Mouse (Mus musculus): ENCODE data around the gene 4930430F08Rik.

4930430F08Rik gene

DNA sequence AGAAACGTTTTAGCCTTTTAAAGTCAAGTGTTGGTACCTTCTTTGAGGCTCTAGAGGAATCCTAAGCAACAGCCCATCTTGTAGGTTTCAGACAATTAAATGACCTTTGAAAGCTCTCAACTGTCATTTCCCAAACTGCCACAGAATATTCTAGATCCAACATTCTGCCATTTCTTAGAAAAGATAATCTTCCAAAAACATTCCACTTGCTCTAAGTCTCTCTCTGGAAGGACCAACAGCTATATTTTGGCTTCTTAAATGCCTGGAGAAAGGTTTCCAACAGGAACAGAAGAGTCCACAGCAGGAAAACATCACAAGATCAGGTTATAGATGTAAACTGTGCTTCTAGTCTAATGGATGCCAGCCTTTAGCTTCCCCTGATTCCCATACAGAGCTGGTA, at the start of gene 4930430F08Rik, which contains the start of gene 1700017N19Rik:
TSS of gene 4930430F08Rik (minus strand) at position 101 of the 400 bp plus-strand sequence.
TSS of gene 1700017N19Rik (plus strand) at position 162 of the 400 bp plus-strand sequence.
- no peak for DNase-seq (ENCODE audit: low spot score in 2 of 2)

DNA sequence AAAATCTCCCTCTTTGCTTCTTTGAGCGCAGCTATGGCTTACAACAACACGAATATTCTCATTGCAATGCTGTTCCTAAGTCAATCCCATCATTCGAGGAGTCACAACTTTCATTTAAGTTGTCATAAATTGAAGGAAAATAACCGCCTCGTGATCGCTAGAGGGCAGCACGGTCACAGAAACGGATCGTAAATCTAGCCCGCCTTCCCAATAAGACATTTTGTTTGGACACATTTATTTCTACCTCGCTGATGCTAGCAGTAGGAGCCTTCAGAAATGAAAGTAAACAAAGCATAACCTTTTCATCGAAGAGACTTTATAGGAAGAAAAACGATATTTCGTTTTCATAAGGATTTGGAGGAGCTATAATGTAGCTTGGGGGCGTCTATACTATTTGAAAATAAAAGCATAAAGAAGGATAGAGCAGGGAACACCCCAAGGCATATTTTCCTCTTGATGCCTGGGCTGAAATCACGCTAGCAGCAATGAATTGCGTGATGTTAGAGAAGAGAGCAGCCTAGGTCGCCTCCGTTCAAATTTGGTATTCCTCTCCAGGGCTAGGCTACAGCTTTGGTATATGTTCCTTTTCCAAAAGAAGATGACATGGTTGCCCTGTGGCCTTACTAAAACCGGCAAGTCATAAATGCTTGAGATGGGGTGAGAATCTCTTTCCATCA, 39.7 kb upstream of the 4930430F08Rik start:
- peak; percentile 14 to 60 for DNase-seq (ENCODE audit: low spot score in 2 of 2)

DNA sequence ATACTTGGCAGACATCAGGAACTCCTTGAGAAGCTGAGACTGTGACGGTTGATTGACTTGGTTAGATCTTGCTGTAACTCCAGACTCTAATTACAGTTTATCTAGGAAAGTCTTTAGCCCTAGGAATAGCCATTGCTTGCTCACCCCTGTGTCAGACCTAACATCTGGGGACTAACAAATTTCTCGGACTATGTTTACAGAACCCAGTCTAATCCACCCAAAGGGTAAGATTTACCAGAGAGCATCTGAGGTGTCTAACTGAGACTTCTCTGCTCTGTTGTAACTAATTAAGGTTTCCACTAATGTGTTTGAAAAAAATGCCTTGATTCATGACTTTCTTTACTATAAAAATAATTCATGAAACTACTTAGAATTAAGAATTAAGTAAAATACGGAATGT, 32.3 kb upstream of the 4930430F08Rik start:
- no peak for DNase-seq (ENCODE audit: low spot score in 2 of 2)

DNA sequence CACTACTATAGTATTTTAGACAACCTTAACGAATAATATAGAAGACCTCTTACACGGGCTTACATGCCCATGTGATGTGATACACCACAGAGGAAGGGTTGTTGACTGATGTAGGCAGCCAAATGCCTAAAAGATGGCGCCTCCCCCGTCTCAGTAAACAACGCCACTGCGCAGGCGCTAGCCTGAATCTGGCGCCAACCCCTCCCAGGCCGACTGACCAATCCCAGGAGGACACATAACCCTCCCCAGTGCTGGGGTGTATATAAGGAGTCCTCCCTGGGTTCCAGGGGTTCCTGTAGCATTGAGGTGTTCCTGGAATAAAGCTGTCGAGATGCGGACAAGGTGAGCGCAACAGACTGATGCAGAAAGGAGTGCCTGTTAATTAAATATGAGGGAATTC, 29.8 kb upstream of the 4930430F08Rik start:
- DNase-seq (ENCODE audit: low spot score in 2 of 2), result no peak

DNA sequence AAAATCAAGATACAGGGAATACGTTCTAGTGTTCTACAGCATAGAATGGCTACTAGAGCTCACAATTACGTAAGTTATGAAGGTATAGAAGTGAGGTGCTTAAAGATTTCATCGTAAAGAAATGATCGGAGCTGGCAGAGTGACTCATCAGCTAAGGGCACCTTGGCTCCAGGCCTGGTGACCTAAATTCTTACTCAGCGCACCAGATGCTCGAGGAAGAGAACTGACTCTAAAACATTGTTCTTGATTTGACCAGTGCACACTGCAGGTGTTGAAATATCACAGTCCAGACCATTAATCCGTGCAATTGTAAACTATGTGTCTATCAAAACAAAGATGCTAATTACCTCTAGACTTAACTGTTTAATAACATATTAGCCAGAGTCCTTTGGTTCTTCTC, 29.3 kb upstream of the 4930430F08Rik start:
- no peak for DNase-seq (ENCODE audit: low spot score in 2 of 2)

DNA sequence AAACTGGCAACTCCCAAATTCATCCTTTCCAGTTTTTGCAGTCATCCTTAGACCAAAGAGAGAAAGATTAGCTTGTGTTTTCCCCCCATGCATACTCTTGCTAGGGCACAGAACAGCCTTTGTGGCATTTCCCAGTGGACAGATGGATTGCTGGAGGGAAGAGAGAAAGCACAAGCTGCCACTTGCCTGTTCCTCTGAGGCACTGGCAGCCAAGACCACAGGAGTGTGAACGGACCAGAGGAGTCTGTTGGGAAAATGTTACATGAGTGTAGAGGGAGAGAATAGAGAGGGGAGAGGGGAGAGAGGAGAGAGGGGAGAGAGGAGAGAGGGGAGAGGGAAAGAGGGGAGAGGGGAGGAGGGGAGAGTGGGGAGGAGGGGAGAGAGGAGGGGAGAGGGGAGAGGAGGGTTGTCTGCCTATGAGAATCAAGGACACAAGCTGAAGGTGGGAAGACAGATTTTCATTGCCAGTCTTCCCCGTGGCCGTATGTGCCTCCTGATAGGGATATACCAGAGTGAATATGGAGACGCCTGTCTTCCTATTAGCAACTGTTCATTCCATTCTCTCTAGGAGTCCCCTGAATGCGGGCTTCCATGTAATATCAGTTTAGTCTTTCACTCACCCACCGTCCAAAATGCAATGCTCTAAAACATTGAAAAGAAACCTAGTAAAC, 27.1 kb upstream of the 4930430F08Rik start:
- no peak for DNase-seq (ENCODE audit: low spot score in 2 of 2)

DNA sequence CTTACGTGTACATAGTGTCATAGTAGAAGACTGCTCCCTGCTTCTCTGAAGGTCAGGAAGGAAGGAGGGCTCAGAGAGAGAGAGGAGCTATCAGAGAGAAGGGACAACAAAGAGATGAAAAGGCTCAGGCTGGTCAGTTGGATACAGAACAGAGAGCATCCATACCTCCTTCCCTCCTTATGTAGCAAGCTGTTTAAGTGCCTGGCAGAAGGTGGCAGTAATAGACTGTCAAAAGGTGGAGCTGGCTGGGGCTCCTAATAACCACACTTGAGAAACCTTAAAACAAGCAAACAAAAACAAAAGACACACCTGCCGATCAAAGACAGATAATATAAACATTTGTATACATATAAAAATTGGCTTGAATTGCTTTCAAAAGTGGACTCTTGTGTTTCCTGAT, 14.0 kb upstream of the 4930430F08Rik start:
- no peak for DNase-seq (ENCODE audit: low spot score in 2 of 2)

DNA sequence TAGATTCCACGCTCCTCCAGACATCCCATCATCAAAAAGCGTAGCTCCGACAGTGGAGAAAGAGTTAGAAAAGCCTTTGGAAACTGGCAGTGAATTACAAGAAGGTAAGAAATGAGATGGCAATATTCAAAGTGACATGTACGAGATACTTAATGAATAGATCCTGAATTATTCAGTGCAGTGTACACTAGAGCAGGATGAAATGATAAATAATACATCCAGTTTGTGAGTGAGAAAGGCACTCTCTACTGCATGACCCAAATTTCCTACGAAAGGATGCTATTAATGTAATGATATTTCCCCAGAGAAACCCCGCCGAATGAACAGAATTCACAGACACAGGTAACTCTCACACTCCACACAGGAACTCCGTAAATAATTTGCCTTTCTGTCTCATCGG, 13.3 kb upstream of the 4930430F08Rik start:
- DNase-seq (ENCODE audit: low spot score in 2 of 2), result no peak

DNA sequence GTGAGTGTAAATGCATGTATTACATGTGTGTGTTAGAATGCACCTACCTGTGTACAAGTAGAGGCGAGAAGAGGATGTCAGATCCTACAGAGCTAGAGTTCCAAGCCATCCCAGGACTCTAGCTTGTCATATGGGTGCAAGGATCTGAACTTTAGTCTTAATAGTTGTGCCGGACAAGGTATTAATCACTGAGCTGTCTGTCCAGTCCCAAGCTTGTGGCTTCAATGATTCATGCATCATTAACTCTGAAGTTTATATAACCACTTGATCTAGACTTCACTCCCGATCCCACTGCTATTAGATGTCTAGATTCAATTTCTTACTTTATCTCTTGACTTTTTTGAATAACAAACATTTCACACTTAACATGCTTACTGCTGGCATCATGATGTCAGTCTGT, 8.1 kb upstream of the 4930430F08Rik start:
- DNase-seq (ENCODE audit: low spot score in 2 of 2), result no peak

DNA sequence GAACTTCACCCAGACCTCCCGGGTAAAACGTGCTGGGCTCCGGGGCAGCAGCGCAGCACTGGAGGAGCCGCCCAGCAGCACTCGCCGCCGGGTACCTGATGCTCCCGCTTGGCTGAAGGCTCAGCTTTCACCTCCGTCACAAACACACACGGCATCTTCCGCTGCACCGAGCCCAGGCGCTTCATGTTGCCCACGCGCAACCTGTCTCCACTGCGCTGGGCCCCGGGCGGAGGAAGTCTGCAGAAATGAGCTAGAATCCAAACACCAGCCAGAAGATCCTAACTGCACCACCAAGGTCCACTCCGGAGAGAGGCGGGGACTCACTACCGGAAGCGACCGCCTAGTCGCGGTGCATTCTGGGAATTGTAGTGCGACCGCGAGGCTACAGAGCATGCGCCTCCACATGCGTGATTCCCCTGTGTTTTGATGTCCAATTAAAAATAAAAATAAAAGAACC, 1.3 kb downstream of the 4930430F08Rik start:
- DNase-seq (ENCODE audit: low spot score in 2 of 2), result peak; percentile 84 to 93

DNA sequence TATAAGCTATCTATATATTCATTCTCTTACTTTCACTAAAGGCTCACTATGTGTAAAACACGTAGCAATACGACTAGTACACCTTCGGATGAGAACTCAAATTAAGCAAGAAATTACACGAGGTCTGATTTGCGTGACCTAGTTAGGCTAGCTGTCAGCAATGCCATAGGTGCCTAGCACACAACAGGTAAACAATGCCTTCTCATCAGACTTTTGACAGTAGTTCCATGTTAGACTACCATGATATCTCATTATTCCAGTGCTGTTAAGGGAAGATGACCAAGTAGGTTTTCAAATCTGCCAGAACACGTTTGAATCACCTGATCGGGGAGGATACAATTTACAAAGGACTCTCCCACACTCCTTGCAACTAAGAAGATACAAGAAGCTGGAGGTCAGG, 1.7 kb downstream of the 4930430F08Rik start:
- no peak for DNase-seq (ENCODE audit: low spot score in 2 of 2)

DNA sequence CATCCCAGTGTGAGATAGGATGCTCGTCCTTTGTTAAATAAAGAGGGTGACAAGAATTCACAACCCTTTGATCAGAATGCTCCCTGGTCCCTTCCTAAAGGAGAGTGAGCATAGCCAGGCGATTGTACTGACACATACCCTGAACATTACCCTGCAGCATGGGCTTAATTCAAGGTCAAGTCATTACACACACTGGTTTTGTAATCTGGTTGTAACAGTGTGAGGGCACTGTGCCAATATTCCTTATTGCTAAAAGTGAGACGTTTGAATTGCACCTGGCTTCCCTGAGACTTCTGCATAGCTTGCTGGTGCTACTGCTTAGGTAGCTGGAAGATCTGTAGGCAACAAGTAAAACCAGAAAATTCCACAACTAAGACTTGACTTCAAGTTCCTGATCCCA, 6.0 kb downstream of the 4930430F08Rik start:
- DNase-seq (ENCODE audit: low spot score in 2 of 2), result no peak

DNA sequence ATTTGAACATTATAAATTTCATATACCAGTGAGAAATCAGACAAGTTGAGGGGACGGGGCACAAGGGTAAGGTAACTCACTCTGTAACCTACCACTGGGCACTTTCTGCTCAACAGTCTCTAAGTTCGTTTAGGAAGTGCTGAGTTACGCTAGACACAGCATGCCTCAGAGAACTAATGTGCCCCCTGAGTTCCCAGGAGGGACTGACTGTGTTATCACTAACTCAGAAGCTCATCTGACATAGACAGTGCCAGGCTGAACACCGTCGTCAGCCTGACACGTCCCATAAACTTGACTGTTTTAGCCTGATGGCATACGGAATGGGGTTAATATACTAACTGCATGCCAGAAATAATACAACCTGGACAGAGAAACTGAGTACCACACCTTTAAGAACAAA, 14.9 kb downstream of the 4930430F08Rik start:
- DNase-seq (ENCODE audit: low spot score in 2 of 2), result no peak

DNA sequence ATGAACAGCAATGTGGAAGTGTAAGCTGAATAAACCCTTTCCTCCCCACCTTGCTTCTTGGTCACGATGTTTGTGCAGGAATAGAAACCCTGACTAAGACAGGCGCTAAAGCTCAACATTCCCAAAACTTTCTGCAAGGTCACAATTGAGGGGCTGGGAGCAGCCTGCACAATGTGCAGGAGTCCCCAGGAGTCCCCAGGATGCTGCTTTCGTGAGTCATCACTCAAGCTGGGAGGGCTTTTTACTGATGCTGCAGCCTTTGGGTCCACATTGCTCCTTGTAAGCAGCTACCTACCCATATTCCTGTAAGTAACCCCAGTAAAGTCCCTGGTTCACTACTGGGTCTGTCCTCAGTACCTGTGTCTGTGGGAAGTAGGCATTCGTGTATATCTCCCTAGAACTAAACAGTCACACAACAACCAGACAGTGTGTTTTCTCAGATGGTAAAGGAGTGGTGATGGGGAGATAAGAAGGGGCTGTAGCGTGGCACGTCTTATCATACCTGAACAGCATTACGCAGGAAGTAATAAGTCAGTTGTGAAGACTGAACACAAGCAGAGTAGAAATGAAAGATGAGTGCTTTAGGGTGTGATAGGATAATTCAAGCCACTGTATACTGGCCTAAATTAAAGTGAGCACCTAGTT, 15.6 kb downstream of the 4930430F08Rik start:
- no peak for DNase-seq (ENCODE audit: low spot score in 2 of 2)

DNA sequence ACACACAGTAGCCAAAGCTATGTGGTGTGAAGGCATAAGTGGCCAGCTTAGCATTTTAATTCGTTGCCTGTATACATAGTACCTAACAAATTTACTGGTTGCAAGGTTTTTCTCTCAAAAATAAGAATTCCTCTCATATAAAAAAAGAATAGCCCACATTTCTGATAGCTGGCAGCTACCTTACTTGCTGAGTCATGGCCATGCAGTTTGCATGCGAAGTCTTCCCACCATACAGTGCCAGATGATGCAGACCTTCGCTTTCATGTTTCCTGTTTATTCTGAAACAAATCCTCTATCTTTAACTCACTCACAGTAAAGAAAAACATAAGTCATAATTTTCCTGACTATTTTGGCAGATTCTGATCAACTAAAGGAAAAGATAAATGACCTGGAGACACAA, 18.5 kb downstream of the 4930430F08Rik start:
- peak in 1 of 2 experiments; percentile 20 for DNase-seq (ENCODE audit: low spot score in 2 of 2)

DNA sequence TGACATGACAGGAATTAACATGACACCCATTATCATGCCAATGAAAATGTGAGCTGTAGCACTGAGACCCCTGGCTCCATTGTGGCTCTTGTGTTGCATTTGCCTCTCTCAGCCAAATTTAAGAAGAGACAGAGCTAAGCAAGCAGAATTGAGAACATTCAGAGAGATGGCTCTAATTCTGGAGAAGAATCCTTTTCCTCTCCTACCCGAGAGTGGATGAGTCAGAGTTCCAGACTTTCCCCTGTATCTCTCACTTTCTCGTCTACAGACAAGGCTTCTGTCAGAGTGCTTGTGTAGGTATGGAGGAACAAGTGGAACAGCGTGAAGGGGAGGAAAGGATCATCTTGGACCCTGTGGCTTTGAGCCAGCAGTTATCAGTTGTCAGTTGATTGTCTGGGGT, 26.1 kb downstream of the 4930430F08Rik start:
- DNase-seq (ENCODE audit: low spot score in 2 of 2), result no peak

DNA sequence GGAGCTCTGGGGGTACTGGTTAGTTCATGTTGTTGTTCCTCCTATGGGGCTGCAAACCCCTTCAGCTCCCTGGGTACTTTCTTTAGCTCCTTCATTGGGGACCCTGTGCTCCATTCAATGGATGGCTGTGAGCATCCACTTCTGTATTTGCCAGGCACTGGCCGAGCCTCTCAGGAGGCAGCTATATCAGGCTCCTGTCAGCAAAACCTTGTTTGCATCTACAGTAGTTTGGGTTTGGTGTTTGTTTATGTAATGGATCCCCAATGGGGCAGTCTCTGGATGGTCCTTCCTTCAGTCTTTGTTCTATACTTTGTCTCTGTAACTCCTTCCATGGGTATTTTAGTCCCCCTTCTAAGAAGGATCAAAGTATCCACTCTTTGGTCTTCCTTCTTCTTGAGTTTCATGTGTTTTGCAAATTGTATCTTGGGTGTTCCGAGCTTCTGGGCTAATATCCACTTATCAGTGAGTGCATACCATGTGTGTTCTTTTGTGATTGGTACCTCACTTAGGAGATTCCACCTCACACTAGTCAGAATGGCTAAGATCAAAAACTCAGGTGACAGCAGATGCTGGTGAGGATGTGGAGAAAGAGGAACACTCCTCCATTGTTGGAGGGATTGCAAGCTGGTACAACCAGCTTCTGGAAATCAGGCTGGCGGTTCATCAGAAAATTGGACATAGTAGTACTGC, 29.9 kb downstream of the 4930430F08Rik start:
- peak in 1 of 2 experiments; percentile 21 for DNase-seq (ENCODE audit: low spot score in 2 of 2)

DNA sequence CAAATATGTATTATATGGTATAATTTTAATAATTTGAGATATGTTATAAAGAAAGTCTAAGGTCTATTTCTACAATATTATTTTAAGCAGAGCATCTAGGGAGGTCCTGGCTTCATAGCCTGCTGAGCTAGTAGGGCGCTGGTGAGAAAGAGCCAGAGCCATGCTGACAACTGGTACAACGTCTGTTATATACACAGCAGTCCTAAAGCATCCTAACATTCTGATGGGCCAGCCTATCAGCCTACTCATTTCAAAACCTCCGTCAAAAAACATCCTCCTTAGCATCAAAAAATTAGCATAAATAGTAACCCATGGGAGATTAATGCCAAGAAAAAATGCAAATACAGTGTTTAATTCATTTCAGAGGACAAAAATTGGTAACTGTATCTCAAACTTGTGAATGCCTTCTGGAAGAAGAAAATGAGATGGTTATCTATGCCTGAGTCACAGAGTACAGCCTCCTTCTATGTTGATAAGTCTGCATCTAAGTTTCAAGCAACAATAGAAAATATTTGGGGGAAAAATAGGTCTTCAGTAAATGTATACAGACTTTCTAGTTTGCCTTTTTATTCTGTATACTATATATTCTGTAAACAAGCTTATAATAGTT, 33.6 kb downstream of the 4930430F08Rik start:
- no peak for DNase-seq (ENCODE audit: low spot score in 2 of 2)

DNA sequence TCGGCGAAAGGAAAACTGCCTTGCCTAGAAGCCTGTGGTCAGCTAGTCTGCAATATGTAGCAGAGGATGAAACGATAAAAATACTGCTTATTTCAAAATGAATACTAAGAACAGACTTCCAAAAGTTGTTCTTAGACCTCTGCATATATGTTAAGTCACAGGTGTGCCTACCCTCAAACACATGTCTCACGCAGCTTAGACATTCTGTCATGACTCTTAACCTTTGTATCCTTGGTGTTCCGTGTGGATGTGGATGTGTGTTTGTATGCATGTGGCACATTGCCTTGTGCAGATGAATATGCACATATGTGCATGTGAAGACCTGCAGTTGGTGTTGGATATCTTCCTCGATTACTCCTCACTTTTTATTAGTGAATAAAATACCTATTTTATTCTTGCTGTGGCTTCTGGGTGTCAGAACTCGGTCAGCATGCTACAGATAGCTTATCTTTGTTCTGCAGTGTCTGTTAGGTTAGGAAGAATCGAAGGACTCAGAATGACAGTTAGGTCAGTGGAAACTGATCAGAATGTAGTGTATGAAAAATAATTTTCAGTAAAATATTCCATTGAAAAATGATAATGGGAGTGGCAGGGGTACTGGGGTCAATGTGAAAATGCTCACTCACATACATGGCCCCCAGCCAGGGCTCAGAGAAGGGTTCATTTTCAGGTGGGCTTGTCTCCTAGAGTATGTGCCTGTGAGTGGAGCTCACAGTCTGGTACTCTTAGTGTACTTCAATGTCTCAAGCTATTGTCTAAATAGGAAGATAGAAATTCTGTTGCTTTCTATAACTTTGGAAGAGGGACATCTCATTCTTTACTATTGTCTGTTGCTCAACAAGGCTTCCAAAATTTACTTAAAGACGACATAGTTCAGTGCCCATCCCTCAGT, 65.5 kb downstream of the 4930430F08Rik start:
- DNase-seq (ENCODE audit: low spot score in 2 of 2), result no peak

DNA sequence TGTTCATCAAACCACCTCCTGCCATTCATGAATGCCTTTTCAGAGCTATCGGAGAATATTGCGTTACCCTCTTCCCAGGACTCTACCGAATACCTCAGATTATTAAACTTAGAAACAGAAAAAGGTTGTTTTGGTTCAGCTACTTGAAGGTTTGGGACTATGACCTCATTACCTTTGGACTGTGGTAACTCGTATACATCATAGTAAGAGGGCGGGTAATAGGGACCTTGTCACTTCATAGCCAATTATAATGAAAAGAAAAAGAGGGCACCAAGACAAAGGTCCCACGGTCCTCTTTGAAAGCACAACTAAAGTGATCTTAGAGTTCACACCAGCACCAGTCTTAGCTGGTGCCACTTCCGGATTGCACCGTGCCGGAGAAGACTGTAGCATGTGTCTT, 67.9 kb downstream of the 4930430F08Rik start:
- DNase-seq (ENCODE audit: low spot score in 2 of 2), result no peak

All from spleen, postnatal 10 days (tissue).